Mouse (Mus musculus) ovary, postnatal 36 days (tissue): ENCODE measurements around the gene Sema5a.
"Not testable (repeated sequence)": the region's sequence is repeated elsewhere in the genome, so short reads cannot be mapped to it uniquely, and the experiment has no call there.

Experiments used
- DNase-seq: peaks from one replicate; pipeline ENCODE4 v3.0.0; 2022; ENCODE audit warnings: low spot score, mixed read lengths

Sema5a gene

GRCm38 (mm10) chr15:32244344-32244955 lies at the start of gene Sema5a:
Sema5a (plus strand) TSS chr15:32244810.
- peak; percentile 82 for DNase-seq

GRCm38 (mm10) chr15:32198076-32198475 lies 46.5 kb upstream of the Sema5a start:
- no peak for DNase-seq

GRCm38 (mm10) chr15:32198561-32198960 lies 46.0 kb upstream of the Sema5a start:
- DNase-seq: no peak

- no peak for DNase-seq
Observed at GRCm38 (mm10) chr15:32203242-32203641, 41.4 kb upstream of the Sema5a start.

- no peak for DNase-seq
Observed at GRCm38 (mm10) chr15:32204908-32205307, 39.7 kb upstream of the Sema5a start.

GRCm38 (mm10) chr15:32214687-32215086 lies 29.9 kb upstream of the Sema5a start:
- not testable (repeated sequence) for DNase-seq

GRCm38 (mm10) chr15:32223028-32223427 lies 21.6 kb upstream of the Sema5a start:
- no peak for DNase-seq

- DNase-seq: no peak
Observed at GRCm38 (mm10) chr15:32225394-32225793, 19.2 kb upstream of the Sema5a start.

GRCm38 (mm10) chr15:32226381-32226780 lies 18.2 kb upstream of the Sema5a start:
- DNase-seq: no peak

GRCm38 (mm10) chr15:32226888-32227395 lies 17.7 kb upstream of the Sema5a start:
- DNase-seq: no peak

- DNase-seq: no peak
Observed at GRCm38 (mm10) chr15:32230066-32230465, 14.5 kb upstream of the Sema5a start.

GRCm38 (mm10) chr15:32232189-32232588 lies 12.4 kb upstream of the Sema5a start:
- DNase-seq: no peak

- not testable (repeated sequence) for DNase-seq
Observed at GRCm38 (mm10) chr15:32232666-32233141, 11.9 kb upstream of the Sema5a start.

- DNase-seq: no peak
Observed at GRCm38 (mm10) chr15:32233451-32233850, 11.2 kb upstream of the Sema5a start.

GRCm38 (mm10) chr15:32239099-32239498 lies 5.5 kb upstream of the Sema5a start:
- no peak for DNase-seq

GRCm38 (mm10) chr15:32240159-32240558 lies 4.5 kb upstream of the Sema5a start:
- DNase-seq: no peak

GRCm38 (mm10) chr15:32241666-32242065 lies 2.9 kb upstream of the Sema5a start:
- no peak for DNase-seq

GRCm38 (mm10) chr15:32243096-32243785 lies 1.4 kb upstream of the Sema5a start:
- DNase-seq: peak; percentile 60

- no peak for DNase-seq
Observed at GRCm38 (mm10) chr15:32243824-32244223, 786 bp upstream of the Sema5a start.

- DNase-seq: peak; percentile 42
Observed at GRCm38 (mm10) chr15:32244956-32245836, 586 bp downstream of the Sema5a start.

- peak; percentile 89 for DNase-seq
Observed at GRCm38 (mm10) chr15:32245837-32246670, 1.4 kb downstream of the Sema5a start.
